Mouse (Mus musculus) heart, embryonic 12.5 days (tissue): ENCODE results near the gene Rcbtb1. TPM values are rescaled to one million over a fixed set of nuclear protein-coding genes. Genes with fewer than 3 reads are reported as not detected.

Experiments used
- polyA plus RNA-seq: library from polyadenylated mRNA; unstranded; fragments of >200 nt; fragmentation: Nextera tagmentation; extraction: Ambion mirVana; gene quantifications from 2 replicates; pipeline ENCODE4 v1.2.1, GENCODE M21; 2016

Gene Rcbtb1
- polyA plus RNA-seq, 1 experiment from 2014 or later: 33.3 TPM

Other genes with a start within 250 kb of the Rcbtb1 start
- not detected in 2 replicates for gene 1700129C05Rik, start 58.3 kb upstream of the Rcbtb1 start, polyA plus RNA-seq
- gene Gm5142, start 22.5 kb upstream of the Rcbtb1 start, polyA plus RNA-seq: not detected in 2 replicates
- 0.36 TPM in 1 of 2 replicates, not detected in the other for gene Gm6904, start 59.0 kb downstream of the Rcbtb1 start, polyA plus RNA-seq
- 0.15 TPM in 1 of 2 replicates, not detected in the other for gene Phf11a, start 96.3 kb downstream of the Rcbtb1 start, polyA plus RNA-seq
- 0.33 and 0.45 TPM in 2 replicates for gene Phf11b, start 140.1 kb downstream of the Rcbtb1 start, polyA plus RNA-seq
- 0.78 and 0.99 TPM in 2 replicates for gene Phf11d, start 164.3 kb downstream of the Rcbtb1 start, polyA plus RNA-seq
- gene Phf11c, start 194.2 kb downstream of the Rcbtb1 start, polyA plus RNA-seq: 0.43 and 0.46 TPM in 2 replicates
- gene Setdb2, start 239.7 kb downstream of the Rcbtb1 start, polyA plus RNA-seq: 7.4 and 9.0 TPM in 2 replicates
- 28.6 and 28.7 TPM in 2 replicates for gene Cab39l, start 239.8 kb downstream of the Rcbtb1 start, polyA plus RNA-seq